Mouse (Mus musculus) T-cell, adult 2 months (primary cell): ENCODE measurements around the gene Pla1a.

Experiments
- DNase-seq: peaks from one replicate; pipeline ENCODE4 v3.0.0; 2022; ENCODE audit warnings: low spot score

The Pla1a gene

GRCm38 (mm10) chr16:38369000-38369399 is 63.9 kb downstream of the Pla1a start:
- no peak for DNase-seq

- no peak for DNase-seq
Observed at GRCm38 (mm10) chr16:38368336-38368735, 64.6 kb downstream of the Pla1a start.

GRCm38 (mm10) chr16:38366231-38366630 is 66.7 kb downstream of the Pla1a start:
- DNase-seq: no peak

GRCm38 (mm10) chr16:38365390-38365789 is 67.6 kb downstream of the Pla1a start:
- no peak for DNase-seq

- DNase-seq: no peak
Observed at GRCm38 (mm10) chr16:38363657-38364056, 69.3 kb downstream of the Pla1a start.

- DNase-seq: no peak
Observed at GRCm38 (mm10) chr16:38363256-38363595, 69.7 kb downstream of the Pla1a start.

GRCm38 (mm10) chr16:38362493-38363255 is 70.3 kb downstream of the Pla1a start:
- no peak for DNase-seq

DNA sequence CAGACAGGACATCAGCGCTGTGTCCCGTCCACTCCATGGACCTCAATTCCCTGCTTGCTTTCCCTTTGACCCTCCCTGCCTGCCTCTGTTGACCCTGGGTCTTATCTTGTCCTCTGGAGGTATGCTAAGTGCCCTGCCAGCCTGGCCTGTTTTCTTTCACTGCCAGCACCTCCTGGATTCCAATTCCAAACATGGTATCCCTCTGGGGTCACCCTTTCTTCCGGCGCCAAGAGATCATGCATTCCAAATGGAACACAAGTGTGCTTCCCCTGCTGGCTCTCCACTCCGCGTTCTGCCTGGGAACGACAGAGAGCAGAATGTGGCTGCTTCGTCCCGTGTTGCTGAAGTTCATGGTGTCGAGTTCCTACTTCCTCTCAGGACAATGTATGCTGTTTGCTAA is 71.0 kb downstream of the Pla1a start, which contains the start of gene Popdc2:
Gene Popdc2 (plus strand): TSS at position 277 of the 400 bp plus-strand sequence.
- DNase-seq: no peak

DNA sequence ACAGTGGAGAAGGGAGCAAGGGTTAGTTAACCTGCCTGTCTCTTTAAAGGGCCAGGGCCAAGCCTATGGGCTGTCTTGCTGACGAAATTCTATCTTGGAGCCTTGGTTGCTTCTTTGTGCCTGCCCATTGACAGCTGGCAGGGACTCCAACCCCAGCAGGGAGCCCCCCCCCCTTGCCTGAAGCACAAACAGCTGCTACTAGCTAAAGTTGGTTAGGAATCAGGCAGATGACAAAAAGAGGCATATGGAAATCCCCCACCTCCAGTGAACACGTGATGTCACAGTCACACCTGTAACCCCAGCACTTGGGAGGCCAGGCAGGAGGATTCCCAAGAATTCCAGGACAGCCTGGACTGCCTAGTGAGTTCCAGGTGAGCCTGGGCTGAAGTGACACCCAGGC is 72.6 kb downstream of the Pla1a start:
- DNase-seq: no peak

DNA sequence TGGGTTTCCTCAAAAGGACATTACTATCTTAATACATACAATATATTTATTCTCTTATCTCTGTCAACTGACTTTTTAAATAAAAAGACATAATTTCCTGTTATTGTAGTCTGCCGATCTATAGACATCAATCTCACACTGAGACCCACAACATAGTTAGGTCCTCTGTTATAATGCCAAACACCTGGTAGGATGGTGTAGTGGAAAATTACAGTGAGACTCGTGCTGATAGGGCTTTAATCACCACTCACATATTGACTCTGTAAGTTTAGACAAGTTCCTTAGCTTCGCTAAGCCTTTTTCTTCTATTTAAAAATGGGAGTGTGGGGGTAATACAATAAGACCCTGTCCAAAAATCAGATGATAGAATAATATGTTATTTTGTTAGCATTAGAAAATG is 73.1 kb downstream of the Pla1a start:
- DNase-seq: no peak

DNA sequence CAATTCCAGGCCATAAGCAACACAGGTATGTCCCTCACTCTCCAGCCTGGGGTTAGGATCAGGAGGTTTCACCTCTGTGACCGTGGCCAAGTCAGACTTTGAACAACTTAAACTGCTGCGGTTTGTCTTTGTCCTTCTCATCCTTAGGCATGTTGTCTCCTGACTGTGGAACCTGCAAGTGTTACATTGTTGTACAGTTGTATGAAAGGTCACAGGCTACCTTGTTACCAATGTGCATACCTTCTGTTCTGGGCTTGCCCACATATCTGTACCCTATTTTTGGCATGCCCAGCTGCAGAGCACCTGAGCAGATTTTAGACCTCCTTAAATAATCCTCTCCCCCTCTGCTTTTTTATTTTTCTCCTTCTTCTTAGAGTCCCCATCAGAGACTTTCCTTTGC is 73.7 kb downstream of the Pla1a start:
- DNase-seq: no peak

- DNase-seq: no peak
Observed at GRCm38 (mm10) chr16:38358256-38358812, 74.6 kb downstream of the Pla1a start.

- no peak for DNase-seq
Observed at GRCm38 (mm10) chr16:38354185-38354913, 78.6 kb downstream of the Pla1a start.

DNA sequence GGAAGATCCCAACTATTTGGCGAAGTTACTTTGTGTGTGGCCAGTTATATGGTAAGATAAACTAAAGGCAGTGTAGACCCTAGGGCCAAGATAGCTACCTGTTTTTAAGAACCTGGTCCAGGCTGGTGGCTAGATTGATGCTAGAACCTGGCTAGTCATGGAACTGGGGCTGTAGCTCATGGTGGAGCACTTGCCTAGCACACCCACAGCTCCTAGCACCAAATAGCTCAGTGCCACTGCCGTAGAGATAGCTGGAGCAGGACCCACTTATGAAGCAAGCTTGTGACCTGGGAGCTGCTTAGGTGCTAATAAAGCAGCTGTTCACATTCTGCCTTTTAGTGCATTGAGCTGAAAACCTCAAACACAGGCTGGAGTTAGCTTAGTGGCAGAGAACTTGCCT is 79.3 kb downstream of the Pla1a start:
- no peak for DNase-seq

DNA sequence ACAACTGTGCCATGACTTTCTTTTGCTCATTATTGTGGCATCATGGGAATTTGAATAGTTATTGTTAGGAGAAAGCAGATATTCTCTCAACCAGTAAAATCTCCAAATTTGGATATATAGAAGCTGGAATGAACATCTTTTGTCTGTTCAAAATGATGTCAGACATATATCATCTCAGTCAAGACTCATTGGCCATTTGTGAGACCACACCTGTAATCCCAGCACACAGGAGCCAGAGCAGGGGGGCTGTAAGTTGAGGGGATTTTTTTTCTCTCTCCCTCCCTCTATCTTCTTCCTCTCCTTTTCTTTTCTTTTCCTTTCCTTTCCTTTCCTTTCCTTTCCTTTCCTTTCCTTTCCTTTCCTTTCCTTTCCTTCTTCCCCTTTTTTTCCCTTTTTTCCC is 80.1 kb downstream of the Pla1a start:
- DNase-seq: no peak

- no peak for DNase-seq
Observed at GRCm38 (mm10) chr16:38352031-38352430, 80.9 kb downstream of the Pla1a start.

DNA sequence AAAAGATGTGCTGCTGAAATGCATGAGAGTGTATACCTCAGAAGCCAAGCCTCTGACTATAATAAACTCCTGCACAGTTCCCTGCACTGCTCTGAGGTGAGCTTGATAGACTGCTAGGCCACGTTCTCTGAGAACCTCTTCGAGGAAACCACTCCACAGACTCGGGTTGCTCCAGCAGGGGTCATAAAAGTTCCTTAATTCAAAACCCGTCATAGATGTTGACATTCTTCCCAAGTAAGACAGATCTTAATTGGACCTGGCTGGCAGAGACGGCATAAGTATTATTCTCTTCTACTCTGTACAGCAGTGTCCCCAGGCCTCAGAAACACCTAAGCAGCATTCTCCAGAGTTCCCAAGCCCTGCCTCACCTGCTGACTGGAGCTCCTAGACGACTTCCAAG is 82.0 kb downstream of the Pla1a start:
- no peak for DNase-seq

DNA sequence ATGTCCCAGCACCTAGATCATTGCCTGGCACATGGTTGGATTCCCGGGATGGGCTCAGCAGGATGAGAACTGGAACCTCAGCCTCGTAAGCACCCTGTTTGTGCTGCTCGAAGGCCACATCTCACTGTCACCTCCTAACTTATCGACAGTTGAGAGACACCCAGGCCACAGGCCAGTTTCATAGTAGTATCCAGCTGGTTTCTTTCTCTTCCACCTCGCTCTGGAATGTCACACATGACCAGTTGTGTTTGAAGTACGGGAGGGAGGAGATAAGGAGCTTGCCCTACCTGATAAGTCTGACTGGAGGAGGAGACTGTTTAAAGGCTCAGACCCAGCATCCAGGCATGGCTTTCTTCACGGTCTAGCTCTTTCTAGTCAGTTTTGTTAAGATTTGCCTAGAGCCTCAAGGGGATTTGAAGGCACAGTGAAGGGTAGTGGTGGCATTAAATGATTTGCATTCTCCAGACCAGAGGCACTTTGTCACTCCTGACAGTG is 82.5 kb downstream of the Pla1a start:
- no peak for DNase-seq

DNA sequence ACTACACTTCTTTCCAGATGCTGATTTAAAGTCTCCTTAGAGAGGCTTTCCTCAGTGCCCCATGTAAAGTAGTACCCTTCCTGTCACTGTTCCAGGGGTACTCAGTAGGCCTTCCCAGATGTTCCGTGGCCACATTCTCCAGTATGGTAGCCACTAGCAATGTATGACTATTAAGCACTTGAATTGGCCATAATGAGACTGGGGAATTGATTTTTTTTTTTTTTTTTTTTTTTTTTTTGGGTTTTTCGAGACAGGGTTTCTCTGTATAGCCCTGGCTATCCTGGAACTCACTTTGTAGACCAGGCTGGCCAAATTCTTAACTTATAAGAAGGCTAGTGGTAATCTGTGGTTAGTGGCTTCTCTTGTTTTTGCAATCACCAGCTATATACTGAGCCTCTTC is 83.1 kb downstream of the Pla1a start:
- no peak for DNase-seq

DNA sequence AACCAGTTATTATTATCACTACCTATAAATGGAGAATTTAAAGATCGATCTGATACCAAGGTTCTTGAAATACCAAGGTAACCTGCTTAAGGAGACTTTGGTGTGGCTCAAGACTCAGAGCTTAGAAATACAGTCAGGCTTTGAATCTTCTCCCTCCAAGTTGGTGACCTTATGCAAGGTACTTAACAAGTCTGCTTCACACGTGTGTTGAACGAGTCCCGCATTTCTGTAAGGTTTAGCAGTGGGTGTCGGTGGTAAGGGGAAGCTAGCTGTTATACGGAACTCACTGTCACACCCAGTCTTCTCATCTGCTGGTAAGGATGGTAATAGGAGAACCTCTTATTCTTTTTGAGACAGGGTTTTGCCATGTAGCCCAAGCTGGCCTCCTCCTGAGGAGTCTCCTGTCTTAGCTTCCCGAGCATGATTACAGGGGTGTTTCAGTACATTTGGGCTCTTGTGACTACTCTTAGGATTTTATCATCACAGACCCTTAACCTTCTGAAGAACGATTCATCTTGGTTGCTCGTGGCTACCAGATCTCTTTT is 84.7 kb downstream of the Pla1a start:
- DNase-seq: no peak

GRCm38 (mm10) chr16:38347588-38347987 is 85.4 kb downstream of the Pla1a start:
- no peak for DNase-seq

GRCm38 (mm10) chr16:38346529-38347325 is 86.2 kb downstream of the Pla1a start, which contains the start of the genes Cox17 and Gm21987:
Cox17 (plus strand) TSS chr16:38346991.
Gm21987 (plus strand) TSS chr16:38347040.
- peak; percentile 94 for DNase-seq
